Mouse (Mus musculus) urinary bladder, postnatal 14 days (tissue): ENCODE results near the gene Ppm1f.
"Not testable (repeated sequence)": the region's sequence is repeated elsewhere in the genome, so short reads cannot be mapped to it uniquely, and the experiment has no call there.

Experiments used
- DNase-seq: peaks from one replicate; pipeline ENCODE4 v3.0.0; 2021; ENCODE audit warnings: low spot score

Ppm1f gene

DNA sequence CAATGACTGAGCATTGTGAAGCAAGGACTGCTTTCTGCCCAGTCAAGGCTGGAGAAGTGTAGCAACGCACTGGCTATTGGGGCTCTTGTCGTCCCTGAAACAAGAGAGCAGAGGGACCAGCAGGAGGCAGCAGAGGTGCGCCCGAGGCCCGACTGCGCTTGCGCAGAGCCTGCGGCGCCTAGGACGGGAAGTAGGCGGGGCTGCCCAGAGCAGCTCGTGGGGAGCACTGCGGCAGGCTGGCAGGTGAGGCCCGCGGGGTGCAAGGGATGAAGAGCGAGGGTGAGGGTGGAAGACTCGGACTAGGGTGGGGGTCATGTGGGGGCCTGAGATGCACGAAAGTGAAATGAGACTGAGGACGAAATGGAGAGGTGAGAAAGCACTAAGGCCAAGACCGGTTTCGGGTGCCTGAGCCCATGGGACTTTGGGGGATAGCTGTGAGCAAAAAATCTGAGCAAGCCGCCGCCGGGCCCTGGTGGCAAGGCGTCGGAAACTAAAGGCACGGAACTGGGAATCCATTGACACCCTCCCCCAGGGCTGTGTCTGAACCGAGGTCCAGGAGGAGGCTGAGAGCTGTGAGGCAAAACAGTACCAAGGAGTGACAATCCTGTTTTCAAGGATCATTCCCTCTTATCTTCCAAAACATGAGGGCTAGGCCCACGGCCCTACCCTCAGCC lies at the start of gene Ppm1f:
Ppm1f (plus strand) TSS at position 88 of the 674 bp plus-strand sequence.
- peak; percentile 94 for DNase-seq

DNA sequence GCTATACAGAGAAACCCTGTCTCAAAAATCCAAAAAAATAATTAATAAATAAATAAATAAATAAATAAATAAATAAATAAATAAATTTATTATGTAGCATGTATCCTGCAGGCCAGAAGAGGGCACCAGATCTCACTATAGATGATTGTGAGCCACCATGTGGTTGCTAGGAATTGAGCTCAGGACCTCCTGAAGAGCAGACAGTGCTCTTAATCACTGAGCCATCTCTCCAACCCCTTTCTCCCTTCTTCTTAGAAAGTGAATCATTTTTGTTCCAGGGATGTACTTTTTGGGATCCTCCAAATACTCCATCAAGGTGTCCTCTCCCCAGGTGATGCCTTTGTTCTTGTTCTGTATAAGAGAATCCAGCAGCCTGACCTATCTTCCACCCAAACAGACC lies 47.1 kb upstream of the Ppm1f start:
- DNase-seq: no peak

- no peak for DNase-seq
Observed at GRCm38 (mm10) chr16:16852411-16852810, 43.9 kb upstream of the Ppm1f start.

DNA sequence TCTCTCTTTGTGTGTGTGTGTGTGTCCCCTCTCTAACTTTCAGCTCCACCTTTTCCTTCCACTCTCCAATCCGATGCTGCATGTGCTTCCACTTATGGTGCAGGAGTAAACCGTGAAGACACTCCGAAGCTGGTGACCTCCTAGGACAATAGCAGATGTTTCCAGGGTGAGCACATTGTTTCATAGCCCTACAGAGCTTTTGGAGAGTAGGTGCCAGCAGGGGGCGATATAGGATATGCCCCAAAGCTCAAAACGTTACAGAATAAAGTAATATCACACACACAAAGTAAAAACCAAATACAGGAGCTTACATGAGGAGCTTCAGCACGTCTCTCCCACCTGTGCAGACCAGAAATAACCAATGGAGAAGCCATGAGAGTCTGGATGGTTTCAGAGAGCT lies 41.4 kb upstream of the Ppm1f start:
- peak; percentile 56 for DNase-seq

- DNase-seq: no peak
Observed at GRCm38 (mm10) chr16:16855541-16855940, 40.7 kb upstream of the Ppm1f start.

DNA sequence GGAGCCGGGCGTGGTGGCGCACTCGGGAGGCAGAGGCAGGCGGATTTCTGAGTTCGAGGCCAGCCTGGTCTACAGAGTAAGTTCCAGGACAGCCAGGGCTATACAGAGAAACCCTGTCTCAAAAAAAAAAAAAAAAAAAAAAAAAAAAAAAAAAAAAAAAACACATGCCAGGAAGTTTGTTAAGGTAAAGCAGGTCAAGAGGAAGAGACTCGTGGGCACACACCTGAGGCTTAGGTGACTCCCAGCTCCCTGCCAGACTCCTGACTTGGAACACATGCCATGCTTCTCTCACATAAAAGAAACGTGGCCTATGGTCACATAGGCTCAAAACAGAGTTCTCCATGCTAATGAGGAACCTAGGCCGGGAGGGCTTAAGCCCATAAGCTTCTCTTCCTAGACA lies 40.2 kb upstream of the Ppm1f start:
- DNase-seq: not testable (repeated sequence)

- DNase-seq: no peak
Observed at GRCm38 (mm10) chr16:16856731-16857476, 39.4 kb upstream of the Ppm1f start.

GRCm38 (mm10) chr16:16862288-16862687 lies 34.0 kb upstream of the Ppm1f start:
- DNase-seq: no peak

- DNase-seq: no peak
Observed at GRCm38 (mm10) chr16:16863978-16864377, 32.3 kb upstream of the Ppm1f start, which contains the start of gene Igll1. Igll1 (minus strand) TSS chr16:16863985.

DNA sequence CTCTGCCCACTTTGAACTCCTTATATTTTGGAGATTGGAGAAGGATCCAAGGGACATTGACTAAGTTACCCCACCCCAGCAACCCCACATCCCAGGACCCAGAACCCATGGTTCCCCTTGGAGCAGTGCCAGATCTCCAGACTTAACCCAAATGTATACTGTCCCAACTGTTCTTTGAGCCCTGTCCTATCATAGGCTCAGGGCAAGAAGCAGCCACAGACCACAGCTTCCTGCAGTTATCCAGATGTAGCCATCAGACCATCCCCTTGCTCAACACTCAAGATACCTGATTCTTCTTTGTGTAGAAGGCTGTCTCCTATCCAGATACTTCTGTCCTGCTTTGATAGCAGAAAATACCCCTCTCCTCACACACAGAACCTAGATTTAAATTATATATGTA lies 31.1 kb upstream of the Ppm1f start:
- DNase-seq: no peak

GRCm38 (mm10) chr16:16865696-16866561 lies 30.3 kb upstream of the Ppm1f start:
- peak; percentile 37 for DNase-seq

DNA sequence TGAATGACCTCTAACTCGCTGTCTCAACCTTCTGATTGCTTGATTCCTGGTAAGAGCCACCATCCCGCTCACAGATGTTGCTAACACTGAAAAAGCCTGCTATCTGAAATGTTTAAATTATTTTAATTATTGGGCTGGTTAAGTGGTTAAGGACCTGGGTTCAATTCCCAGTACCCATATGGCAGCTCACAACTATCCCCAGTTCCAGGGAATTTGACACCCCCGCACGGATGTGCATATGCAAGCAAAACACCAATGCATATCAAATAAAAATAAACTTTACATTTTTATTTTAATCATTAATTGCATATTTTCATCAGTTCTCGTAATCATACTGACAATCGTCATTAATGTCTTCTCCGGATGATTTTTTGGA lies 26.0 kb upstream of the Ppm1f start:
- DNase-seq: no peak

DNA sequence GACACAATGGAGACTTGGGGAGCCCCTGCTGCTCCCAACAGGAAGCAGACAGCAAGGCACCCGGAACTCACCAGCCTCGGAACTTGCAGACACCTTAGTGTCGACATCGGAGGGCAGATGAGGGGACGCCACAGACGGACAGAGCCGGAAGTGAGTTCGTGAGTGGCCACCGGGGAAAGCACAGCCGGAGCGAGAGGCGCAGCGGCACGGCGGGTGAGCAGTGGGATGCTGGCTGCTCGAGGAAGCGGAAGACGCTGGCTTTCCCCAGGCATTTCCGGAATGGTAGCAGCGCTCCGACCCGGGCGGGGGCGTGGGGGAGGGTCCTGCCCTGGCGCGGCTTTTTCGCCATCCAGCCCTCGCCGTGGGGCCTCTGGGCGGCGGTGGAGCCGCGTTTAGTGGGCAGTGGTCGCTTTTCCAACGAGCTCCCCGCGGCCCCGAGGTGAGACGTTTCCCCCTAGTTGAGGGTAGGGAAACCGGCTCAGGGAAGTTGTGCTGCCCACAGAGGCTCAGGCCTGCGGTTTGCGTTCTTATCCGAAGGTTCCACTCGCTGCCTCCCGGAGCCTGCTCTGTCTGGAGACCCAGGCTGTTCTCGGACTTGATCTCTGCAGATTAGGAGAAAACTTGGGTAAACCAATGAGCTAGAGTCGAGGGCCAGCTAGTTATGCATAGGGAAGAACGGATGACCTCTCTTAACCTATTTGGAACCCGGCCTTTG lies 25.5 kb upstream of the Ppm1f start, which contains the start of the genes Top3b and Vpreb1:
Top3b (plus strand) TSS at position 120 of the 715 bp plus-strand sequence.
Vpreb1 (minus strand) TSS at position 227 of the 715 bp plus-strand sequence.
- peak; percentile 87 for DNase-seq

DNA sequence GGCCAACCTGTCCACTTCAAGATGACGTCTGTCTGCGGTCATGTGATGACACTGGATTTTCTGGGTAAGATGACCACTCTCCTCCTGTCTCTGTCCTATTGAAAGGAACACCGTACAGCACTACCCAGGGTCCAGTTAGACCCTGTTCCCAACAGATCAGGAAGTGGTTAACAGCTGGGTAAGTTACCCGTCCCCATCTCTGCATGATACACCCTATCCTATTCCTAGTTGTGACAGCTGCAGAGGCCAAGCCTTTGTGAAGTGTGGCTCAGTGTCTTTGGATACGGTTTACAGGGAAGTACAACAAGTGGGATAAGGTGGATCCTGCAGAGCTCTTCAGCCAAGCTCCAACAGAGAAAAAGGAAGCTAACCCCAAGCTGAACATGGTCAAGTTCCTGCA lies 17.2 kb upstream of the Ppm1f start:
- no peak for DNase-seq

- DNase-seq: no peak
Observed at GRCm38 (mm10) chr16:16888341-16888740, 7.9 kb upstream of the Ppm1f start.

GRCm38 (mm10) chr16:16892366-16892765 lies 3.9 kb upstream of the Ppm1f start:
- no peak for DNase-seq

DNA sequence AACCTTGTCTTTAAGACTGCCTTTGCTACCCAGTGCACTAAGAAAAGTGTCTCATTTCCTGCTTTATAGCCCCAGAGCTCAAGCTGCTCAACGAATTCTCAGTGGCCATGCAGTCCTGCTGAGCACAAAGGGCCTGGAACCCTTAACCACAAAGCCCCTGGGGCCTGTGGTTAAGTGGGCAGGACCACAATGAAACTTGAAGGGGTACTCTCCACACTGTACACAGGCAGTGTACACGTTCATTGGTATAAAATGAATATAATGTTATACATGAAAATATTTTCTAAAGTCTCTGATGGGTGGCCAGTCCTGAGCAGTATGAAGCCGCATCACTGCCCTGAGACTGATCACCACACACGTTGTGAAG lies 271 bp upstream of the Ppm1f start:
- no peak for DNase-seq

DNA sequence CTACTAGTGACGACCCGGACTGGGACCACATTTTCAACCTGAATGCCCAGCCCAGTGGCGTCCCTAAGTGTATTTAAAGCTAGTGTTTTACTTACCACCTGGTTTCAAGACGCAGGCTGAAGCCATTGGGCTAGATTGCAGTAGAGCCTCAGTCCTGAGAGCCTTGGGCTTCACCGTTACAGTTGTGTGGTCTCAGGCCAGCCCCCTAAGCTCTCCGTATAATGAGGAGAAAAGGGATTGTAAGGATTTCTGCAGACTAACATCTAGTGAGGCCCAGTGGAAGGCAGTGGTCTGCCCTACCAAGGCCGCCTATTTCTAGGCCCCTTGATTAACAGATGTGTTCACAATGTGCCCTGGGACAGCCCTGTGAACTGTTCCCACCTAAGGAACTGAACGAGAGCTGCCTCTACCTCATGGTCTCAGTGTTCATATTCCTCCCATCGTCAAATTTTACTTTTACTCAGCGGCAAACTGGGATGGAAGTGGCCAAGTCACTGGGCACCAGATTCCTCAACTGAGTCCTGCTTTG lies 851 bp downstream of the Ppm1f start:
- no peak for DNase-seq

- DNase-seq: no peak
Observed at GRCm38 (mm10) chr16:16902329-16902728, 6.1 kb downstream of the Ppm1f start.

DNA sequence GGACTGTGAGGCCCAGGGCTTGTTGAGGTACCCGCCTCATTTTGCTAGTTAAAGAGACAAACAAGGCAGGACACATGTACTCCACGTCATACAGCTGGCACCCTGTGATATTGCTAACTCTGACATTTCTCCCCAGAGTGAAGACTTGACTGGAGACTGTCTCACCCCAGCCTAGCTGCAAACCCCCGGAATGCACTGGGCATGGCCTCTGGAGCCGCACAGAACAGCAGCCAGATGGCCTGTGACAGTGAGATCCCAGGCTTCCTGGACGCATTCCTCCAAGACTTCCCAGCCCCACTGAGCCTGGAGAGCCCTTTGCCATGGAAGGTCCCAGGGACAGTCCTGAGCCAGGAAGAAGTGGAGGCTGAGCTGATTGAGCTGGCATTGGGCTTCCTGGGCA lies 6.9 kb downstream of the Ppm1f start:
- no peak for DNase-seq

GRCm38 (mm10) chr16:16907799-16908198 lies 11.5 kb downstream of the Ppm1f start:
- DNase-seq: no peak
